Mouse (Mus musculus): ENCODE measurements at regions not wholly inside any gene's neighbourhood (a gene's known extent, or its start where the extent isn't known, plus 50 kb on each side); places are given as distances from the start of the nearest gene placed in this dataset.
A peak's percentile ranks its signal among the peaks of the same experiment; 100 is the strongest.

- peak; percentile 3 to 10 for DNase-seq
- intact Hi-C loops (cut with DNase I), result no loop called here
These were observed 389.5 kb upstream of the Cylc2 start for GRCm38 (mm10) chr4:50827002-50827401.

All from heart, postnatal 14 days (tissue).